Mouse (Mus musculus) induced T-regulatory cell, adult 2 months (primary cell): Measurements from ENCODE around the gene Stil.
A peak's percentile ranks its signal among the peaks of the same experiment; 100 is the strongest.

ENCODE experiments used
- DNase-seq: peaks from one replicate; pipeline ENCODE4 v3.0.0-alpha.2; 2012; ENCODE audit warnings: low read depth

Stil gene

GRCm38 (mm10) chr4:115083031-115083430 is 83.1 kb downstream of the Stil start:
- no peak for DNase-seq

- peak; percentile 74 for DNase-seq
Measured at GRCm38 (mm10) chr4:115085522-115086095, 85.7 kb downstream of the Stil start.

GRCm38 (mm10) chr4:115086257-115086656 is 86.3 kb downstream of the Stil start:
- DNase-seq: no peak

DNA sequence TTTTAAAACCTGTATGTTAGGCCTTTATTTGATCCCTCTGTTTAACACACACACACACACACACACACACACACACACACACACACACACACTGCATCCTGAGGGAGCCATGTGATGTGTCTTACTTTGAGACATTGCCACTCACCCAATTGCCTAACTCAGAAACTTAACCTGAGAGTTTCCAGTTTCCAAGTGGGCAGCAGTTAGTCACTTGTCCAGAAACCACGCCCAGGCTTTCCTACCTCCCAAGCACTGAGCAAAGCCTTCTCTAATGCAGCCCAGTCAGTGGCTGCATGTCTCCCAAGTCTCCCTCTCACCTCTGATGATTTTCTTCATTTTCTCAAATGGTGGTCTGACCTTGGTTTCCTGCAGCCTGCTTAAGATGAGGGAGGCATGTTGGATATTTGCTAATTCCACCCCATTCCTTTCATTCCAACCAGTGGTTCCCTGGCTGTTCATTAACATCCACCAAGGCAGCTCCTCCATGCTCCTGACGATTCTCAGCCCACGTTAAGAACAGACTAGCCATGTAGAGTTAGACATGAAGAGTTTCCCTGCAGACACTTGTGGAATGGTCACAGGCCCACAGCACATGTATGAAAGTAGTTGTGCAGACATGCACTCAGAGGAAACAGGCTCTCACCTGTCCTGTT is 86.9 kb downstream of the Stil start:
- no peak for DNase-seq

DNA sequence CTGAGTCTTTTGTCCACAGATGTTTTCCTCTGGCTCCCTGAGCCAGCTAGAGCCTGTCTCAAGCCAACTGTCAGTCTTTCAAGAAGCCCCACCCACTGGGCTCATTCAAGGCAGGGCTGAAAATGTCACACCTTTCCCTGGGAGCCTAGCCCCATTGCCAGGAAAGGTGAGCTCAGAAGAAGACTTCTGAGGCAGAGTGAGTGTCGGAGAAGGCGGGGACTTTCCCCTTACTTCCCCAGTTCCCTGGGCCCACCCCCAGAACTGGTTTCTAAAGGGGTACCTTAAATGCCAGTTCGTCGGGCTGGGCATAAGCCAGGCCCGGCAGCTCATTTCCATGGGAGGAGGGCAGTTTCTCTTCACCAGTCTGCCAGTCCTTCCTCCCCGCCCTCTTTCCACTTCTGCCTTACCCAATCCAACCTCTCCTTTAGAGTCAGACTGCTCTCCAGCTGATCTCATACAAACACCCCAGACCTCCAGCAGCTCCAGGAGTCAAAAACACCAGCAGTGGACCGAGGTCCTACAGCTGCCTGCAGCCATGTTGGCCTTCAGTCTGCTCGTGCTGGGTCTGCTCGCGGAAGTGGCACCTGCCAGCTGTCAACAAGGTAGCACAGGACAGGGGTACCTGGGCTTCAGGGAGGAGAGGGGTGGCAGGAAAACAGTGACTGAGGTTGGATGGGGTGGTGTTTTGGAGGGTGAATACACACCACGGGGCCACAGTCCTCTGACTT is 88.8 kb downstream of the Stil start, which contains the start of gene Pdzk1ip1:
Gene Pdzk1ip1 (plus strand): TSS at position 98 of the 728 bp plus-strand sequence.
- DNase-seq: peak; percentile 35

DNA sequence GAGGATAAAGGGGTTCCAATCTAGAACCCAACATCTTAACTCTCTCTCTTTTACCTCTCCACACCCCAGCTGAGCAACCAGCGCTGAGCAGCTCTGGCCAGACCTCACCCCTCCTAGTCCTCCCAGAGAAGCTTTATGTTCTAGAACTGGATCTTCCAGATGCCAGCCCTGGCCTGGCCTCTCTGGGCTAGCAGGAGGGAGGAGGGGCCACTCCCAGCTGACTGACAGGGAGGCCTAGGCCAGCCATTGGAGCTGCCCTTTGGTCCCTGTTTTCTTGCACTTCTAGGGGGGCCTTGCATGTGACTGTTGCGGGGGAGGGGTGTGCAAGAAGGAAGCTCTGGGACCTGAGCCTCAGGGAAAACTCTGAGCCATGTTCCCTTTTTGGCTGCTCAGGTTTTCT is 90.6 kb downstream of the Stil start:
- no peak for DNase-seq

- no peak for DNase-seq
Measured at GRCm38 (mm10) chr4:115091806-115092205, 91.8 kb downstream of the Stil start.
